Comparison of ENCODE assay signal across 8 mouse cellular contexts in the genomic region with DNA sequence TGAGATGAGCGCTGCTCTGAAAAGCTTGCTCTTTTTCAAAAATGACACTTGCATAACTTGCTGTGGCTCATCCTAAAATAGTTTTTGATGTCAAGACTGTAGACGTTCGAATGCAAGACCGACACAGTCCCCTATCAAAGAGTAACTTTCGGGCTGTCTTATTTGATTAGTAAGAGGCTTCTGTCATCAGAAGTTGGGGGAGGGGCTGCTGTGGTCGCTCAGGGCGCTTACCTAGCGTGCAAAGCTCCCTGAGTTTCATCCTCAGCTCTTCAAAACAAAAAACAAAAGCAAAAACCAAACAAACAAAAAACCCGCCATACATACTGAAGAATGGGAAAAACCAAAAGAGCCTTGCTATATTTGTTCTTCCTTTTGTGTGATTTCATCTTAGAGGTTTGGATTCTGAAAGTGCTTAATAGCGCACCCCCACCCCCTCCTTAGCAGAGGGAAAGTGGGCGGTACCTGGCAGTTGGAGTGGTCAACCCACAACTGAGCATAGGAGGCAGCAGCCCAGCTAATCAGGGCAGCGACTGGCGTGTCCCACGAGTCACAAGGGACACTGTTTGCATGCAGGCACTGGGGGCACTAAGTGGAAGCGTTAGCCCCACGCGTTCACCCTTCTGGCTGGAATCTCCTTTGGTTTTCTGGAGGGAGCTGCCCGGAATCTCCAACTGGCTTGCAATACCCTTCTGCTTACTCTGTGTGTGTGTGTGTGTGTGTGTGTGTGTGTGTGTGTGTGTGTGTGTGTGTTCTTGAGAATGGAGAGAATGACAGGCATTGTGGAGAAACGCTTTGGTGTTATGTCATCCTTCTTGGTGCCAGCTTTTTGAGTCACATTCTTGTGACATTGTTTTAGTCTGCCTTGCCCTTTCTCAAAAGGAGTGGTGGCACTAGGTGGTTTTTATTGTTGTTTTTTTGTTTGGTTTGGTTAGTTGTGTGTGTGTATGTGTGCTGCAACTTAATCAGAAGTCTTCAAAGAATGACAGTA. TPM values are rescaled to one million over a fixed set of nuclear protein-coding genes. Genes with fewer than 3 reads are reported as not detected.
A peak's percentile ranks its signal among the peaks of the same experiment; 100 is the strongest.
DNase-seq lines count a peak whose midpoint lies in the region; ATAC-seq lines count a peak whose summit lies in the region.

No protein-coding gene starts in this region.

- H3K27me3 ChIP-seq in hindbrain, embryonic 14.5 days (ENCODE audit: control insufficient read depth, insufficient read depth, low read length): no peaks in the 10 kb centered on the region

- no peak overlapping the region for H3K27ac ChIP-seq in hindbrain, embryonic 14.5 days

- peak overlapping the region; percentile 64 for H3K9ac ChIP-seq in hindbrain, embryonic 14.5 days

- peak overlapping the region; percentile 86 for H3K4me2 ChIP-seq in hindbrain, embryonic 14.5 days (replicated peaks)

- H3K36me3 ChIP-seq in hindbrain, embryonic 14.5 days (replicated peaks; ENCODE audit: control insufficient read depth, insufficient read depth): no peaks in the 10 kb centered on the region

- whole genome bisulfite sequencing in hindbrain, embryonic 14.5 days: 2% methylated on average over 19 of the region's 19 CpGs

- H3K9me3 ChIP-seq in hindbrain, embryonic 14.5 days (ENCODE audit: control insufficient read depth, low read length): no peaks in the 10 kb centered on the region

- H3K4me1 ChIP-seq in hindbrain, embryonic 14.5 days (replicated peaks; ENCODE audit: control insufficient read depth, insufficient read depth, low read length): 0 out of 2 replicates have a peak, but pooled peaks cover 8% of the 10 kb centered on the region

- H3K4me3 ChIP-seq in hindbrain, embryonic 14.5 days (replicated peaks; ENCODE audit: low read length): peak overlapping the region; percentile 70

- peak; percentile 72 for DNase-seq in R1 (ENCODE audit: low read depth, low spot score)
- peak; percentile 52 to 56 for DNase-seq in cerebellum, postnatal 14 days
- DNase-seq in gastrocnemius, adult 18-20 months (ENCODE audit: low spot score): peak; percentile 77
- DNase-seq in hindbrain, embryonic 14.5 days (ENCODE audit: low spot score): peak; percentile 28
- DNase-seq in left cerebral cortex, adult 8-10 months (ENCODE audit: low spot score in 2 of 2): peak; percentile 28 to 64
- peak; percentile 28 for DNase-seq in right cerebral cortex, postnatal 14 days
- DNase-seq in urinary bladder, postnatal 4 days (ENCODE audit: low spot score in 2 of 2): peak; percentile 38 to 62

- ATAC-seq in hindbrain, embryonic 14.5 days (ENCODE audit: low FRiP score): 0 out of 2 replicates have a peak, but pooled peaks have one; percentile 19
- peak; percentile 56 for ATAC-seq in megakaryocyte, adult 5-6 weeks (ENCODE audit: poor library complexity, severe bottlenecking)

RNA-seq across cellular contexts. Expression of a gene that starts 1.0 kb away (rescaled TPM):
- 10 to 100 TPM; 33.6 to 44.5 TPM for total RNA-seq in gastrocnemius, adult 18-20 months (2021)
- 96.5 and 97.4 TPM in 2 replicates for polyA plus RNA-seq in hindbrain, embryonic 14.5 days (2014; fragmentation: Nextera tagmentation; extraction: Ambion mirVana)
- total RNA-seq in left cerebral cortex, adult 8-10 months (2022): 100 to 1,000 TPM; 115 to 139 (median 131) TPM
- 173 and 186 TPM in 2 replicates for total RNA-seq in megakaryocyte, adult 5-6 weeks (2015)
- total RNA-seq in megakaryocyte, adult 5-6 weeks (2017): 175 and 190 TPM in 2 replicates

RNA-seq across cellular contexts. Expression of a gene that starts 36.4 kb away (rescaled TPM):
- total RNA-seq in gastrocnemius, adult 18-20 months (2021): 100 to 1,000 TPM in 1 of 2 experiments, 10 to 100 TPM in 1; 97.9 to 101 TPM
- polyA plus RNA-seq in hindbrain, embryonic 14.5 days (2014; fragmentation: Nextera tagmentation; extraction: Ambion mirVana): 22.1 and 28.3 TPM in 2 replicates
- total RNA-seq in left cerebral cortex, adult 8-10 months (2022): 10 to 100 TPM; 57.6 to 68.0 (median 64.7) TPM
- total RNA-seq in megakaryocyte, adult 5-6 weeks (2015): 4.5 and 4.8 TPM in 2 replicates
- 6.5 and 7.4 TPM in 2 replicates for total RNA-seq in megakaryocyte, adult 5-6 weeks (2017)

Comparison
In these comparisons a context has a peak if more than half of its experiments do, and no peak if none do; other contexts are left out.
1. RNA of a gene that starts 36.4 kb away (total RNA-seq): 97.9 to 101 TPM in gastrocnemius, adult 18-20 months and 57.6 to 68.0 TPM in left cerebral cortex, adult 8-10 months; 4.5 to 7.4 TPM in megakaryocyte, adult 5-6 weeks; every median in the first group is over 4 times any median in the second.
2. Peak in every context shown above with its lines, with median percentiles within 50 percentile points of each other: DNase-seq.